Mouse (Mus musculus) thymus, postnatal 0 days (tissue): ENCODE measurements around the gene Fgf3. TPM values are rescaled to one million over a fixed set of nuclear protein-coding genes. Genes with fewer than 3 reads are reported as not detected.
"Not testable (repeated sequence)": the region's sequence is repeated elsewhere in the genome, so short reads cannot be mapped to it uniquely, and the experiment has no call there.

Experiments
- DNase-seq: peaks from one replicate; pipeline ENCODE4 v3.0.0-alpha.2; 2015; ENCODE audit warnings: low spot score
- polyA plus RNA-seq: library from polyadenylated mRNA; unstranded; fragments of >200 nt; fragmentation: Nextera tagmentation; extraction: Ambion mirVana; gene quantifications from 2 replicates; pipeline ENCODE4 v1.2.1, GENCODE M21; 2015

Gene Fgf3
- polyA plus RNA-seq, 1 experiment from 2014 or later: 0.88 TPM

DNA sequence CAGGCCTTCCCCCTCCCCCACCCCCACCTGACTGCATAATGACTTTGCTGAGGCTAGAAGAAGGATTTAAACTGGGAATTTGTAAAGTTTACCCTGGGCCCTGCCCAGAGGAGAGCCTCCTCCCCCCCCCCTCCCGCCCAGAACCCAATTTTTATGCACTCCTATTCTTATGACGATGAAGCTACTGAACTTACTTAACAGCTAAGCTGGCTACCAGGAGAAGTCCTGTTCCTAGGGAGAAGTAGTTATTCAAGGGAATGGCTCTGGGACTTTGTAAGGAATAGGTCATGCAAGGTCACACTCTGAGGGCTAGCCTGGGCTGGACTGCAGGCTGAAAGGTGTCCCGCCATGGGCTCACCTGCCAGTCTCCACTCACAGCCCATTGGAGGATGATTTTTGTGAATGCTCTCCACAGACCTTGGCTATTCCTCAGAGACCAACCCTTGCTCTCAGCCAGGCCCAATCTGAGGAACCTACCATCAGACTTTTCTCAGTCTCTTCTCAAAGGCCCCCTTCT is 20.0 kb downstream of the Fgf3 start:
- no peak for DNase-seq

DNA sequence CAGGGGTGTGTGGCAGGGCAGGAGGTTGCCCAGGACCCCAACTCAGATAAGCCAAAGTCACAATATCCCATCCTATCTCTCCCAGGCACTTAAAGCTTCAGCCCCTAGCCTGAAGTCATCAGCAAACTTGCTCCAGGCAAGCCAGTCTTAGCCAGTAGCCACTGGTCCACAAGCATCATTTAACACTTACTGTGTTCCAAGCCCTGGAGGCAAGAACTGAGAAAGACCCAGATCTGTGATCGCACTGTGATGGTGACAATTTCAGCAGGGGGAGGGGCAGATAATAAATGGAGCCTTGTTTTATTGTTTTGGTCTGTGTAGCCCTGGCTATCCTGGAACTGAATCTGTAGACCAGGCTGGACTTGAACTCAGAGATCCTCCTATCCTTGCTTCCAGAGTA is 20.8 kb downstream of the Fgf3 start:
- no peak for DNase-seq

DNA sequence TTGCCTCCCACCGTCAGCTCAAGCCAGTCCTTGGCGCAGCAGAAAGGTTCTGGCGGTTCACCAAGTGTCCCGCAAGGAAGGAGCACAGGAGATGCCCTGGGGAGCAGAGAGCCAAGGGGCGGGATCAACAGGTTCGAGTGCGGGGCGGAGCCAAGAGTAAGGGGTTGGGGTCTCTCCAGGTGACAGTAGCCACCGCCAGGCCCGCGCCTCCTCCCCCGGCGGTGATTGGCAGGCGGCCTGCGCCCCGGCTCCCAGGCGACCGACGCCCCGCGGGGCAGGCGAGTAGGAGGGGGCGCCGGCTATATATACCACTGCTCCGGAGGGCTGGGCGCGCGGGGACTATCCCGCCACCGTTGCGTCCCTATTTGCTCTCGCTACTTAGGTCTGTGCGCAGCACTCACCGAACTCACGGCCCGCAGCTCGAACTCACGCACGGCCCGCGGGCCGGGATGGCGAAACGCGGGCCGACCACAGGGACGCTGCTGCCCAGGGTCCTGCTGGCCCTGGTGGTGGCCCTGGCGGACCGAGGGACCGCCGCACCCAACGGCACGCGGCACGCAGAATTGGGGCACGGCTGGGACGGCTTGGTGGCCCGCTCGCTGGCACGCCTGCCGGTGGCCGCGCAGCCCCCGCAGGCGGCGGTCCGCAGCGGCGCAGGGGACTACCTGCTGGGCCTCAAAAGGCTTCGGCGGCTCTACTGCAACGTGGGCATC is 23.3 kb downstream of the Fgf3 start:
- DNase-seq: no peak

DNA sequence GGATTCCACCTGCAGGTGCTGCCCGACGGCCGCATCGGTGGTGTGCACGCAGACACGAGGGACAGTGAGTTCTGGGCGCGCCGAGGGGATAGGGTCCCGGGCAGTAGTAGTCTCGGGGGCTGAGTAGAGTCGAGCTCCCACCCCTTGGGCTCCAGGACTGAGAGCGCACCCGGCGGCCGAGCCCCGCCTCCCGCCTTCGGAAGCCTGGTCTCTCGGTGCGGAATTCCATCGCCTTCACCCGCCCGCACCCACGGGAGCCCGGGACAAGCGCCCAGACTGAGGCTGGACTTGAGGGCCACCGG is 23.8 kb downstream of the Fgf3 start:
- no peak for DNase-seq

DNA sequence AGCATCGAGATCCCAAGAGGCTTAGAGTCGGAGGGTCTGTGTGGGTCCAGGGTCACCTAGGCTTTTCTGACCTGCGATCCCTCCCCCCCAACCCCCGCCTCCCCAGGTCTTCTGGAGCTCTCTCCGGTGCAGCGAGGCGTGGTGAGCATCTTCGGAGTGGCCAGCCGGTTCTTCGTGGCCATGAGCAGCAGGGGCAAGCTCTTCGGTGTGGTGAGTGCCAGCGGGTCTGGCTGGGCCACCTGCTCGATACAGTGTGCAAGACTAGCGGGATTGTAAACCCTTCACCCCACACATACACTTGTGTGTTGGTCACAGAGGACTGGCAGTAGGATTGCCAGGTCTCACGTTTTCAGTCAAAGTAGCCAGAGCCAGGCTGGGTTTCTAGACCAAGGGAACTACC is 24.2 kb downstream of the Fgf3 start:
- DNase-seq: no peak

DNA sequence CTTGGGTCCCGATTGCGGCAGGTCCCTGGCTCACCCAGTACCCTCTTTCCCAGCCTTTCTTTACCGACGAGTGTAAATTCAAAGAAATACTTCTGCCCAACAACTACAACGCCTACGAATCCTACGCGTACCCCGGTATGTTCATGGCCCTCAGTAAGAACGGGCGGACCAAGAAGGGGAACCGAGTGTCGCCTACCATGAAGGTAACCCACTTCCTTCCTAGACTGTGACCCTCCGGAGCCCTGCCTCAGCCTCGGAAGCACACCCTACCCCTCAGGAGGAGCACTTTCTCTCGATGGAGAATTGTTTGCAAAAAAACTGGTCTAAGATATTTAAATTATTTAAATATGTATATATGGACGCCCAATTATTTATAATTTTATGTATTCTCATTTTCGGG is 24.8 kb downstream of the Fgf3 start:
- no peak for DNase-seq

DNA sequence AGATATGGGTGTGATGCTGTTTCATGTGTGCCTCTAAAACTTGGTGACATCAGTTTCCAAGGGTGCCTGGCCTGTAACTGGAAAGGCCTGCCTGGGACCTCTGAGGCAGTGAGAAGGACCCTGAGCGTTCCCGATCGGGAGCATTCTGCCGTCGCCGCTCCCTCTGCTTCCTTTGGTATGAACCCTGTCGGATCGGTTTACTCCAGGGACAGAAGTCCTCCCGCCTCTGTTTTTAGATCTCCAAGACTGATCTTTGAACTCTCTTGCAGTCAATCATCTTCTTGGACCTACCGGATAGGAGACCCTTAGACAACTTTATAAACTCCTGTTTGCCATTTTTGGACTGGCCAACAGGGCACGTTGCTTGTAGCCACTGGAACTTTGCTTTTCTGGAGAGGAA is 25.3 kb downstream of the Fgf3 start:
- DNase-seq: no peak

DNA sequence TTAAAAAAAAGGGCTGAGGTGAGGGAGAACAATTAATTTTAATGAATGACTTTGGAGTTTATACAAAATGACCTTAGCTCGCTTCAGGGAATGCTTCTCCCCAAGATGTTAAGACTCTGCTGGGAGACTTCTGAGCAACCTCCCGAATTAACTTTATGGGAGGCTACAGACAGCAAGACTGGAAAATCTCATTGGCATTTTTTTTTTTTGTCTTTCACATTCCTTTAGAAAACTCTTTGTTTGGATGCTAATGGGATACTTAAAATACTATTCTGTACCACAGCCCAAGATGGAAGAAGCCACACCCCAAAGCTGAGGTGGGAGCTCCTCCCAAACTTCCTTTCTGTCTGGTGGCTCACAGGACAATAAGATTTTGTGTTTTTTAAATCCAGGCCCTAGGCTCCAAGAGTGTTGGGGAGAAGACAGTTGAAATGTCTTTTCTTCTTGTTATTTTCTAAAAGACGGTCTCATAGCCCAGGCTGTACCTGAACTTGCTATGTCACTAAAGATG is 26.3 kb downstream of the Fgf3 start:
- no peak for DNase-seq

DNA sequence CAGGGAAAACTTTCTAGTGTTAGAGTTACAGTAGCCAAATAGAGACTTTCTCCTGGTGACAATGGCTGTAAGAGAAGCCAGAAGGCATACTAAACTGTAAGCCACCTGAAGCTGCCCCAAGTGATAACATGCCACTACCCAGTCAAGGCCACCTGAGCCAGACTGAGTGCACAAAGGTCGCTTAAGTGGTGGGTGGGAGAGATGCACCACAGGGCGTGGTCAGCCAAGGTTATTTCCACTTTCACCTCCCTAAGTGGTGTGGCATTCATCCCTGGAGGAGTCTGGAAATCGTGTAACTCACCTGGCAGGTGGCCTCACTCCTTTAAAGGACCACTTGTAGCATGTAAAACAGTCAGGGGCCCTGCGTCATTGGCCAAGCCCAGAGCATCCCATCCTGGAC is 29.3 kb downstream of the Fgf3 start:
- DNase-seq: no peak

DNA sequence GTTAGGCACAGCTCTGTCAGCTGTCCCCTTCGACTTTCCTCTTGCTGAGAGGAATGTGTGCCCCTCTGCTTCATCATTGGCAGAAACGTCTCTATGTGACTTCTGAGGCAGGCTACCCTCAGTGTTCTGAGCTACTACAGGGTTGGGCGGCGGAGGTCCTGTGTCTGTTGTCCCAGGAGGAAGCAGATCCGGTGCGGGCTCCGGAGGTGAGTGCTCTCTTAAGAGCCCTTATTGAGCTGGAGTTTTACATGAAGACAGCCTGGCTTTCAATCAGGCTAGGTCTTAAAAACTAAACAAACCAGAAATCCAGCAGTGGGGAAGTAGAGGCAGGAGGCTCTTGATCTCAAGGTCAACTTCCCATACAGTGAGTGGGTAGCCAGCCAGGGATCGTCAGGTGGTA is 29.7 kb downstream of the Fgf3 start:
- no peak for DNase-seq

DNA sequence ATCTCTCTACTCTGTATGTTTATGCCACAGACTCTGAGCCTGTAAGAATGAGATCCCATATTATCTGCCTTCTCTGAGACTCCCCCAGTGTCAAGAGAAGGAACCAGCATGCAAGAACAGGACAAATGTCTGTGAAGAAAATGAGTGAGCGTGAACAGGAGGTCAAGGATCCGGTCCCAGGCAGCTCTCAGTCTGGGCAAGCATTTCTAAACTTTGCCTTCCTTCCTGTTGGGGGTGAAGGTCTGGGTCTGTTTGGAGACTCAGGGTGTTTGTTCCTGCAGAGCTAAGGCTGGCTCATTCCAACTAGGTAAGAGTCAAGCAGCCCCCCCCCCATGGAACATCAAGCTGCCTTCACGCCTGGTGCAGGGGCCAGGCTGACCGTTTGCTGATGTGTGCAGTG is 34.5 kb downstream of the Fgf3 start:
- DNase-seq: no peak

DNA sequence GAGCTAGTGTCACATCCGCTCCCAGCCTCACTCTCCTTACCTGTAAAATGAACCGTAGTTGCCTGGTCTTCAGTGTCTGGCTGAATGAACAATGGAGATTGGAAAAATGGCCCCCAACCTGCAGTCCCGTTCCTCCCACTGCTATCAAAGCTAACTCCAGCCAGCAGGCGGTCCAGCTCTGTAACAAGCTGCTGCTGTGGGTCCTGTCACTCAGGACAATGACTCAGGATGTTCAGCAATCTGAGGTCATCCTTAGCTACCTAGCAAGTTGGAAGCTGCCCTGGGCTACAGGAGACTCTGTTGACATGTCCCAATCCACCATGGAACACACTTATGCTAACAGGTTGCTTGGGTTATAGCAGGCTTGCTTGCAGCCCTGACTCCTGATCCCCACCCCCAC is 35.3 kb downstream of the Fgf3 start:
- DNase-seq: no peak

DNA sequence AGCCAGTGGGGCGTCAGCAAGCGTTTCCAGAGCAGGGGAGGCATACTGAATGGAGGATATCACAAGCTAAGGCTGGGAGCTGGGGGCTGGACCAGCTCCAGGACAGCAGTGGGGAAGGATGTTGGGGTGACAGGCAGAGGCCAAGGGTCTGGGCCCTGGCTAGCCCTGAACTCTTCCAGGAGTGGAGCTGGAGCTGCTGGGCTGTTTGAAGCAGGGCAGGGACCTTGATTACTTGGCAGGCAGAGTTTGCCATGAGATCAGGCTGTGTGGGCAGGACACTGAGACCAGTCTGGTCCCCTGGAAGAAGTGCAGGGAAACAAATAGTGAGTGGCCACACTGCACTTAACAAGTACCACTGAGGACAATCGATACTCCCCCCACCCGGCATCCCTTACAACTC is 36.3 kb downstream of the Fgf3 start:
- no peak for DNase-seq

DNA sequence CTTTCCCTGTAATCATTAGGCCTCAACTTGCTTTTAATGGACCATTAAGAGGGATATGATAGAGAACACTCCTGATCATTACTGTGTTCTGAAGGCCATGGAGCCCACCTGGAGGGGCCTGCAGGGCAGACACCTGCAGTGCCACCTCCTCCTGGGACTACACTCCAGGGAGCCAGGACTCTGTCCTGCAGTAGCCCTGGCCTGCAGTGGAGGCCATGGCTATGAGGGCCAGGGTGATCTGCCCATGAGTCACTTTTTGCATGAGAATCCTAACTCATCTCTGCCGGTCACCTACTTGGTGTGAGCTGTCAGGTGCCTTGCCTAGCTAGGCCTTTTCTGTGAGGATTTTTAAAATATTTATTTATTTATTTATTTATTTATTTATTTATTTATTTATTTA is 40.5 kb downstream of the Fgf3 start:
- DNase-seq: no peak

DNA sequence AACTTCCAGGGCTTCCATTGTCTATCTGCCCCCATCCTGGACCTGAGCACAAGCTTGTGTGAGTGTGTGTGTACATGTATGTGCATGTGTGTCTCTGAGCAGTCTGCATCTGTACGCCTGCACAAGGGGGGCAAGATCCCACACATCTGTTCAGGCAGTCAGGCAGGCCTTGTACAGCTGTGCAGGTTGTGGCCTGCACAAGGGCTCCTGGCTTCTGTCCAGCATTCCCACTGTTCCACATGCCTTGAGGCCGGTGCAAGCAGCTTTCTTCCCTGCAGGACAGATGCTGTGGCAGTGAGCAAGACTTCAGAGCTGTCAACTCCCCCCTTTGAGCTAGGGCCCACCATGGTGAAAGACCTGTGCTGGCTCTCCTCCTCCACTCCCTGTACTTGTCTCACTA is 45.2 kb downstream of the Fgf3 start:
- no peak for DNase-seq

DNA sequence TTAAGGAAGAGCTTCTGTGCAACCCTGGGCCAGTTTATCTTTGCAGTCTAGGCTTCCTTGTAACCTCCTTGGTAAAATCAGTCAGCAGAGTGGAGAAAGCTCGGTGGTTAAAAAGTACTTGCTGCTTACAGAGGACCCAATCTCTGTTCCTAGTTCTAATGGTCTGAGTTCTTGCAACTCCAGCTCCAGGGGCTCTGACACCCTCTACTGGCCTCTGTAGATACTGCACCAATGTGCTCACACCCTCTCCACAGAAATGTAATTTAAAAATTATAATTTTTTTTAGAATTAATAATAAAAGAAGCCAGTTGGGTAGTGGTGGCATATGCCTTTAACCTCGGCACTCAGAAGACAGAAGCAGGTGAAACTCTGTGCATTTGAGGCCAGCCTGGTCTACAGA is 49.8 kb downstream of the Fgf3 start:
- DNase-seq: no peak

DNA sequence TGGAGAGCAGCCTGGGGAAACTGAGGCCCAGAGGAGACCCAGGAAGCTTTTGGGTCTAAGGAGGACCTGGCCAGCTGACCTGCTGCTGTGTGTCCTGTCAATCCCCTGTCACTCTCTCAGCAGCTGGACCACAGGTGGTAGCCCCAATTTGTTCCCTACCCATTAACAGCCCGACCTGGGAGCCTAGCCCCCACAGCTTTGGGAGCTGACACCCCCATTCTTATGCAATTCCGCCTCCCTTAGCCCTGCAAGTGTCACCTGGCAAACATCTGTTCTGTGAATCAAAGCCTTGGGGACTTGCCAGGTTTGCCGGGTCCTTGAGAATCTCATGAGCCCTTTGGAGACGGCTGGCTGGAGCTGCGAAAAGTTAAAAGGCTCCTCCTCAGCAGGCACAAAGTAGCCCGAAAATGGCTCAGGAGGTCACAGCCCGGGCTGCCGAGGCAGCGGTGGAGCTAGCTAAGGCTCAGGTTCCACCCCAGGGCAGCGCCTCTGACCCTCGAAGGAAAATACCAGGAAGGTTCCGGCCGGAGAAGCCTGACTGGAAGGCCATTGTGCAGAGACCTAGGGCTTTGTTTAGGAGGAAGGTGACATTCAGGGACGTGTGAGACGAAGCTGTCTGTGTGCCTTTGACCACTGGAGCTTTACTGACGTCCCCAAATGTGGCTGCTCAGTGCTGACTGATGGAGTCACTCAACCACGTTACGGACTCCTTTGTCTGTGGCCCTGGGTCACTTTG is 50.8 kb downstream of the Fgf3 start:
- no peak for DNase-seq

DNA sequence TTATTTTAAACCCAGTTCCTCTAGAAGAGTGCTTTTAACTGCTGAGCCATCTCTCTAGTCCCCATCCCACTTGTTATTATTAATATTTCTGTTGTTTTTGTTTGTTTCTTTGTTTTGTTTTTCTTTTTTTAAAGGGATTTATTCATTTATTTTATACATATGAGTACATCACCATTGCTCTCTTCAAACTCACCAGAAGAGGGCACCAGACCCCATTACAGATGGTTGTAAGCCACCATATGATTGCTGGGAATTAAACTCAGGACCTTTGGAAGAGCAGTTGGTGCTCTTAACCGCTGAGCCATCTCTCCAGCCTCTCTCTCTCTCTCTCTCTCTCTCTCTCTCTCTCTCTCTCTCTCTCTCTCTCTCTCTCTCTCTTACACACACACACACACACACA is 52.8 kb downstream of the Fgf3 start:
- not testable (repeated sequence) for DNase-seq

DNA sequence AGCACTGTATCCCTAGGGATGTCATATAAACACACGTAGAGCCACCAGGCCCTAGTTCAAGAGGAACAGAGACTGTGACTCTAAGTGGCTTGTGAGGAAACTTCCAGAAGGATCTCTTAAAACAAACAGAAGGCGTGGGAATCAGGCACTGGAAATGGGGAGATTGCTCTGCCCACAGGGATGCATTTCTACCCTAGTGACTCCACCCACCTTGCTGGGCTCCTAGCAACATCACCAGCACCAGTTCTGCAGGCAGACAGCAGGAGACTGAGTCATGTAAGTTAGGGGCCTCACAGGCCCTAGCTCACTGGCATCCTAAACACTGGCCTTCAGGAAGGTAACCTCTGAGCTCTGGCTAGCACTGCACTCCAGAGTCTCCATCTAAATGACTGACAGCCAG is 54.0 kb downstream of the Fgf3 start:
- DNase-seq: no peak

DNA sequence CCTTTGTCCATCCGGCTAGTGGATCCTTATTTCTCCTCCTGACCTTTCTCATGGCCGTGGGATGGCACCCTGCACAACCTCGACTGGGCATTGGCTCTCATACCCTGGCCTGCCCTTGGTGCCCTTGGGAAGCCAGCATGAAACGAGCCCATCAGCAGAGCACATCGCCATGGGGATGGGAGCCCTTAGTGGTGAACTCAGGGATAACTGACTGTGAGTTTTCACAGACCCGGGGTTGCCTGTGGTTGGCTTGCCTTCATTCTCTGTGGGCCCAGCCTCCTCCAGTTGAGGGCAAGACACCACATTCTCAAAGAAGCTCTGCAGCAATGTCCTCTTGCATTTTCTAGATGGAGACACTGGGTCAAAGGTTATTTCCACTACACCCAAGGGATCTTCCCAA is 54.4 kb downstream of the Fgf3 start:
- no peak for DNase-seq
